Mouse (Mus musculus) frontal cortex, postnatal 10 days (tissue): ENCODE measurements at regions not wholly inside any gene's neighbourhood (a gene's known extent, or its start where the extent isn't known, plus 50 kb on each side); places are given as distances from the start of the nearest gene placed in this dataset.

Experiments
- DNase-seq, 2 experiments: peaks; one replicate each; pipeline ENCODE4 v3.0.0; 2022; ENCODE audit warnings: low spot score in 2 of 2, mixed read lengths in 1 of 2

GRCm38 (mm10) chr8:31746855-31747254 lies 1681.7 kb upstream of the 5930422O12Rik start:
- DNase-seq, result no peak

GRCm38 (mm10) chr8:31749974-31750373 lies 1678.5 kb upstream of the 5930422O12Rik start:
- no peak for DNase-seq

GRCm38 (mm10) chr8:31750482-31751126 lies 1677.9 kb upstream of the 5930422O12Rik start:
- no peak for DNase-seq

DNA sequence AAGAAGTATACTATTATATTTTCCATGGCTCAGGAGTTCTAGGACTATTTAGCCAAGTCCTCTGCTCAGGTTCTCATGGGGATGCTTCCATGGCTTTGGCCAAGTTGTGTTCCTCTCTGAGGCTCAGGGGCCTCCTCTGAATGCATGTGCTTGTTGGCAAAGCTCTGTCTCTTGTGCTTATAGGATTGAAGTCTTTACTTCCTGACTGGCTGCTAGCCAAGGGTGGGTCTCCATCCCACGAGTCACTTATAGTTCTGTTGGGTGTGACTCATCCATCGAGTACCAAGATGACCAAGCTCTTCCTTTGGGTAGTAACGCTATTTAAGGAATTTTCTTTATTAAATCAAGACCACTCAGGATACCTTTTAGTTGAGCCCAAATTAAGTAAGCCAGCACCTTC lies 1672.8 kb upstream of the 5930422O12Rik start:
- no peak for DNase-seq

GRCm38 (mm10) chr8:31762091-31762490 lies 1666.4 kb upstream of the 5930422O12Rik start:
- DNase-seq, result no peak
